Mouse (Mus musculus) CH12.LX (cell line): ENCODE results near the gene Mtfr1l. TPM values are rescaled to one million over a fixed set of nuclear protein-coding genes. Genes with fewer than 3 reads are reported as not detected.

Experiments used
- DNase-seq: peaks from one replicate; pipeline ENCODE4 v3.0.0-alpha.2; 2013; ENCODE audit errors: extremely low read depth
- H3K27ac ChIP-seq: 2 replicates; pipeline ENCODE4 v1.5.1; 2012; ENCODE audit warnings: low read depth, mild to moderate bottlenecking, control low read depth, moderate library complexity; ENCODE audit not compliant: insufficient read depth
- H3K27me3 ChIP-seq: replicated peaks from 2 replicates; pipeline ENCODE3; 2012; ENCODE audit warnings: inconsistent platforms
- H3K36me3 ChIP-seq, 2 experiments: replicated peaks in 1 of 2; 2 replicates each; pipeline versions ENCODE3 to v1.6.1; 2012; ENCODE audit warnings: inconsistent platforms in 1 of 2, low read length in 1 of 2, mild to moderate bottlenecking in 1 of 2, mixed read lengths in 1 of 2, moderate library complexity in 1 of 2; ENCODE audit not compliant: control insufficient read depth in 1 of 2, insufficient read depth in 1 of 2
- H3K4me1 ChIP-seq, 2 experiments: 2 replicates each; pipeline ENCODE4 v1.6.1; 2012; ENCODE audit warnings: inconsistent platforms in 1 of 2, moderate library complexity in 1 of 2; ENCODE audit not compliant: insufficient read depth in 2 of 2, control insufficient read depth in 1 of 2
- H3K4me2 ChIP-seq: 2 replicates; pipeline ENCODE4 v1.6.1; 2012; ENCODE audit warnings: low read depth, mild to moderate bottlenecking, control low read depth; ENCODE audit not compliant: poor library complexity, insufficient read depth, severe bottlenecking
- H3K4me3 ChIP-seq, 3 experiments: fragments of 150-350 bp in 1 of 3; sonication (generic) in 1 of 3; replicated peaks in 1 of 3; 2 replicates each; pipeline versions ENCODE3 to v1.5.1; 2011 to 2012; ENCODE audit warnings: low read depth in 2 of 3, low read length in 2 of 3, mild to moderate bottlenecking in 2 of 3, moderate library complexity in 2 of 3, control low read depth in 1 of 3, improper control_type of control experiment in 1 of 3, inconsistent platforms in 1 of 3, mixed read lengths in 1 of 3; ENCODE audit not compliant: poor library complexity in 1 of 3
- H3K79me2 ChIP-seq: replicated peaks from 2 replicates; pipeline ENCODE4 v1.6.1; 2012; ENCODE audit warnings: mild to moderate bottlenecking, moderate library complexity; ENCODE audit not compliant: control insufficient read depth, poor library complexity, insufficient read depth, severe bottlenecking; ENCODE audit errors: extremely low read depth
- H3K9ac ChIP-seq: 2 replicates; pipeline ENCODE4 v1.6.1; 2012; ENCODE audit warnings: low read depth, mild to moderate bottlenecking, control low read depth, moderate library complexity; ENCODE audit not compliant: insufficient read depth
- H3K9me3 ChIP-seq: replicated peaks from 2 replicates; pipeline ENCODE3; 2012; ENCODE audit warnings: low read length, inconsistent platforms, mixed read lengths
- CHD2 ChIP-seq: IDR thresholded peaks from 2 replicates; pipeline ENCODE4 v1.6.1; 2011; ENCODE audit warnings: low read length, improper control_type of control experiment
- EP300 ChIP-seq: IDR thresholded peaks from 2 replicates; pipeline ENCODE4 v1.6.1; 2011; ENCODE audit warnings: low read length, improper control_type of control experiment
- ETS1 ChIP-seq: conservative IDR thresholded peaks from 2 replicates; pipeline ENCODE4 v1.6.1; 2012; ENCODE audit warnings: low read depth, mild to moderate bottlenecking, inconsistent platforms, low read length, improper control_type of control experiment, moderate library complexity
- GABPA ChIP-seq: IDR thresholded peaks from 2 replicates; pipeline ENCODE4 v1.6.1; 2012; ENCODE audit warnings: low read depth, low read length, improper control_type of control experiment, inconsistent platforms; ENCODE audit not compliant: insufficient replicate concordance
- HCFC1 ChIP-seq: IDR thresholded peaks from 2 replicates; pipeline ENCODE4 v1.6.1; 2012; ENCODE audit warnings: low read depth, mild to moderate bottlenecking, inconsistent platforms, low read length, improper control_type of control experiment
- IRF4 ChIP-seq: IDR thresholded peaks from 2 replicates; pipeline ENCODE4 v1.6.1; 2014; ENCODE audit warnings: low read depth, mild to moderate bottlenecking, inconsistent platforms, low read length, improper control_type of control experiment
- JUN ChIP-seq: IDR thresholded peaks from 2 replicates; pipeline ENCODE4 v1.6.1; 2011; ENCODE audit warnings: low read depth, mild to moderate bottlenecking, low read length, improper control_type of control experiment, moderate library complexity; ENCODE audit not compliant: insufficient read depth
- JUND ChIP-seq: conservative IDR thresholded peaks from 2 replicates; pipeline ENCODE4 v1.6.1; 2011; ENCODE audit warnings: low read depth, low read length, improper control_type of control experiment
- MAFK ChIP-seq: IDR thresholded peaks from 2 replicates; pipeline ENCODE4 v1.6.1; 2011; ENCODE audit warnings: low read length, improper control_type of control experiment; ENCODE audit not compliant: insufficient replicate concordance
- MAX ChIP-seq: IDR thresholded peaks from 2 replicates; pipeline ENCODE4 v1.6.1; 2011; ENCODE audit warnings: low read length, improper control_type of control experiment
- MEF2A ChIP-seq: IDR thresholded peaks from 2 replicates; pipeline ENCODE4 v1.6.1; 2014; ENCODE audit warnings: low read depth, mild to moderate bottlenecking, inconsistent platforms, low read length, improper control_type of control experiment, borderline replicate concordance
- NELFE ChIP-seq: IDR thresholded peaks from 2 replicates; pipeline ENCODE4 v1.6.1; 2011; ENCODE audit warnings: low read depth, low read length, improper control_type of control experiment
- POLR2A ChIP-seq: IDR thresholded peaks from 2 replicates; pipeline ENCODE4 v1.6.1; 2011; ENCODE audit warnings: low read depth, mild to moderate bottlenecking, improper control_type of control experiment, low read length
- RCOR1 ChIP-seq: conservative IDR thresholded peaks from 2 replicates; pipeline ENCODE4 v1.6.1; 2012; ENCODE audit warnings: low read depth, mild to moderate bottlenecking, inconsistent platforms, low read length, improper control_type of control experiment
- SIN3A ChIP-seq: IDR thresholded peaks from 2 replicates; pipeline ENCODE4 v1.6.1; 2012; ENCODE audit warnings: low read length, improper control_type of control experiment, inconsistent platforms
- SMC3 ChIP-seq: IDR thresholded peaks from 2 replicates; pipeline ENCODE4 v1.6.1; 2011; ENCODE audit warnings: low read depth, low read length, improper control_type of control experiment
- TBP ChIP-seq: conservative IDR thresholded peaks from 2 replicates; pipeline ENCODE4 v1.6.1; 2011; ENCODE audit warnings: low read depth, low read length, improper control_type of control experiment
- TCF12 ChIP-seq: IDR thresholded peaks from 2 replicates; pipeline ENCODE4 v1.6.1; 2014; ENCODE audit warnings: low read depth, mild to moderate bottlenecking, inconsistent platforms, low read length, improper control_type of control experiment
- UBTF ChIP-seq: IDR thresholded peaks from 2 replicates; pipeline ENCODE4 v1.6.1; 2012; ENCODE audit warnings: low read depth, mild to moderate bottlenecking, inconsistent platforms, low read length, improper control_type of control experiment, moderate library complexity
- ZC3H11A ChIP-seq: IDR thresholded peaks from 2 replicates; pipeline ENCODE4 v1.6.1; 2012; ENCODE audit warnings: low read depth, mild to moderate bottlenecking, inconsistent platforms, low read length, improper control_type of control experiment
- dilution Hi-C: fragments of 300-500 bp; cut with MboI; formaldehyde crosslinking; loops from 2 replicates; pipeline ENCODE4 v1.14.3; 2020; ENCODE audit warnings: low sequenced_read_pairs; ENCODE audit not compliant: extremely low pct_unique_long_range_greater_than_20kb, extremely low pct_ligation_motif_present
- in situ Hi-C: fragments of 300-500 bp; cut with MboI; formaldehyde crosslinking; loops from 3 replicates; pipeline ENCODE4 v1.14.3; 2019; ENCODE audit warnings: low sequenced_read_pairs, low pct_ligation_motif_present, low pct_unique_long_range_greater_than_20kb, mixed read lengths
- polyA plus RNA-seq: library from polyadenylated mRNA; unstranded; fragments of >175 nt; gene quantifications from 2 replicates; pipeline ENCODE4 v1.2.1, GENCODE M21; 2012; ENCODE audit warnings: low read depth; ENCODE audit not compliant: insufficient read length
- total RNA-seq, 2 experiments: library from RNA; depleted of rRNA; stranded (reverse); fragments of 300-350 nt in 1 of 2; fragments of >200 nt in 1 of 2; gene quantifications; 2 replicates each; pipeline ENCODE4 v1.2.3; 2012 to 2014

Mtfr1l gene
- total and polyA plus RNA-seq, 3 experiments: 16.2 to 36.5 (median 34.0) TPM

DNA sequence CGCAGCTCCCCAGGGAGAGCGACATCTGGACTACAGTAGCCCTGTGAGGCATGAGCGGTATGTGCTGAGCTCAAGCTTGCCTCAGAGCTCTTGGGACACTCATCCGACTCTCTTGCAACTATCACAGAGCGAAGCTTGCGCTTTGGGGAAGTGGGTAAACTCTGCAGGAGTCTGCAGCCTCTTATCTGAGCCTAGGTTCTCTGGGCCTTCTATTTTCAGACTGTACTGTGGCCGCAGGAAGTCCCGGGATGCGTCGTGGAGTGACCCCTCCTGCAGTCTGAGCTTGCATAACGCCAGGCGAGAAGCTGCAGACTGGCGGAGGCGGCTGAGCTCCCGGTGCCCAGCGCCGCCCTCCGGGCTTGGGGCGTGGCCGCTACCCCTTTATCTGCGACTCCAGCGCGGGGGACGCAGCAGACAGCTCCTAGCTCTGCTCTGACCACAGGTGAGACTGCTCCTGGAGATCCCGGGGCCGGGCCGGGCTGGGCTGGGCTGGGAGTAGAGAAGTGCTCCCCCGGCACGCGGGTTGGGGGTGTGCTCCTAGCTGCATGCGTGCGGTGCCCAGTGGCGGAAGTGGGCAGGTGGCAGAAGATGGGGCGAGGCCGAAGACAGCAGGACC is 38.5 kb downstream of the Mtfr1l start, which contains the start of gene Paqr7 (continued):
- no peak for TF ChIP-seq MAX
- TF ChIP-seq CHD2: no peak
- no peak for TF ChIP-seq JUND
- TF ChIP-seq SMC3: no peak
- no peak for TF ChIP-seq HCFC1
- TF ChIP-seq TCF12: no peak; the same call in 1 of the 2 replicates
- TF ChIP-seq TBP: no peak
- no peak for TF ChIP-seq JUN
- TF ChIP-seq POLR2A: peak; percentile 40; the same call in 1 of the 2 replicates
- TF ChIP-seq UBTF: no peak
- no peak for TF ChIP-seq EP300
- TF ChIP-seq ZC3H11A: no peak
- no peak for TF ChIP-seq ETS1
- TF ChIP-seq RCOR1: no peak
- no peak for TF ChIP-seq GABPA
- TF ChIP-seq IRF4: 0 out of 2 replicates have a peak, but pooled peaks have one; percentile 5
- TF ChIP-seq MAFK: no peak
- TF ChIP-seq NELFE: no peak
- TF ChIP-seq MEF2A: no peak
- TF ChIP-seq, all 38 proteins: peak for 7

GRCm38 (mm10) chr4:134495546-134495923 is 39.7 kb downstream of the Mtfr1l start:
- Histone ChIP-seq H3K79me2 (no peaks in the 10 kb centered on the region), H3K9me3 (peaks cover 6% of the 10 kb centered on the region), H3K9ac (no peak overlapping the region), H3K27ac (no peak overlapping the region), H3K4me1 (peaks cover 4 to 7% of the 10 kb centered on the region in 2 experiments), H3K27me3 (peaks cover 52% of the 10 kb centered on the region), H3K36me3 (no peaks in the 10 kb centered on the region), H3K4me2 (no peak overlapping the region), H3K4me3 (no peak overlapping the region)
- dilution Hi-C loops (no loop called here), in situ Hi-C loops (loop anchor here (25.0 kb wide), 1 partner anchor 233 kb away; the partner anchor contains the start of gene Grrp1)
- no peak for TF ChIP-seq SIN3A
- no peak for TF ChIP-seq NELFE
- no peak for TF ChIP-seq GABPA
- no peak for TF ChIP-seq ZC3H11A
- DNase-seq: no peak
